Mouse (Mus musculus): ENCODE measurements at regions not wholly inside any gene's neighbourhood (a gene's known extent, or its start where the extent isn't known, plus 50 kb on each side); places are given as distances from the start of the nearest gene placed in this dataset.
A peak's percentile ranks its signal among the peaks of the same experiment; 100 is the strongest.
"Not testable (repeated sequence)": the region's sequence is repeated elsewhere in the genome, so short reads cannot be mapped to it uniquely, and the experiment has no call there.

DNA sequence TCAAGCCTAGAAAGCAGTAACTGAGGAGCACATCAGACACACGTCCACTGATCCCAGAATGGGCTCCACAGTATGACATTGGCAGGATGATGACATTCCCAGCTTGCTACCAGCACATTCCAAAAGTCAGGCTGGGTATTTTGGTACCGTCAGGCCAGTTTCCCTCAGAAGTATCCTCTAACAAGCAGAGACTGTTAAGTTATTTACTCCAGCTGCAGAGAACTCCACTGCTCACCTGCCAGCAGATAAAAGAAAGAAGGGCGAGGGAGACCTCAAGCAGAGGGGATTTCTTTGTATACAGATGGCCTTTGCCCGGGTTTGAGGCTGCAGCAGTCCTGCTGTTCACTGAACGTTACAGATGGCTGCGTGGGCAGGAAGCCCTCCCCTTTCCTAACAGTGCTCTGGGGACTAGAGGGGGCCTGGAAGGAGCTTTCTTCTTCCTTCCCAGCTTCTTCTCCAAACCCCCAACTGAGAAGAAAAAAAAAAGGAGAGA is 175.2 kb upstream of the Meox2 start:
- DNase-seq (ENCODE audit: low spot score), result no peak

DNA sequence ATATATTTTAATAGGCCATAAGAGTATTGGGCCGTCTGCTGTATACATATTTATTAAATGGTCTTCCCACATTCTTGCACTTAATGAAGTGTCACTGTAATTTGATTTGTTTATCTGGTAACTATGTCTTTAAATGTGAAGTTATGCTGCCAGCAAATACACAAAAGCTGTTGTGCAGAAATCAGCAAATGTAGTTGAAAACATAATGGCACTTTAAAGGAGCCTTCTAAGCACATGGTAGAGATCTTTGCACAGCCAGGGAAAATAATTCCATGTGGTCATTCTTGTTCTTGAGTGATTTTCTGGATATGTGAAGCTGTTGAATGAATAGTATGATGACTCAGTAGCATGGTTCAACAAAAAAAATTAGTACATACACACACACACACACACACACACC is 164.4 kb upstream of the Meox2 start:
- no peak for DNase-seq (ENCODE audit: low spot score)

GRCm38 (mm10) chr12:36945964-36946363 is 162.4 kb upstream of the Meox2 start:
- peak; percentile 35 for DNase-seq (ENCODE audit: low spot score)

GRCm38 (mm10) chr12:36947902-36948301 is 160.4 kb upstream of the Meox2 start:
- DNase-seq (ENCODE audit: low spot score), result no peak

- no peak for DNase-seq (ENCODE audit: low spot score)
These were observed 159.1 kb upstream of the Meox2 start for GRCm38 (mm10) chr12:36949096-36949738.

GRCm38 (mm10) chr12:36974432-36975094 is 133.8 kb upstream of the Meox2 start:
- no peak for DNase-seq (ENCODE audit: low spot score)

GRCm38 (mm10) chr12:36977141-36977540 is 131.2 kb upstream of the Meox2 start:
- no peak for DNase-seq (ENCODE audit: low spot score)

DNA sequence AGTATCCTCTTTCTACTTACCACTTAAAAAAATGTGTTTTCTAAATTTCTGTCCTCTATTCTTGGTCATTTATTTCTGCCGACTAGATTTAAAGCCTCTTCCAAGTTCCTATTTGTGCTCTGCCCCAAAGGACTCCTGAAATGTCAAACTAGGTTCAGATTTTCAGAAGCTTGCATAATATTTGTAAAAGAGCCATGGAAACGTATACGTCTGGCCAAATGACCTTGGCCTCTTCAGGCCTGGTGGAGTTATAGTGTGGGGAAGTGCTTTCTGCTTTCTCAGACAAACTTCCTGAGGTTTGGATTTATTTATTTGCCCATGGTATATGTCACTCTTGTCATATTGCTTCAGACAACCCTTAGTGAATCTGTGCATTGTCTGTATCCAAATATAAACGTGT is 117.2 kb upstream of the Meox2 start:
- no peak for DNase-seq (ENCODE audit: low spot score)

GRCm38 (mm10) chr12:36991970-36992369 is 116.4 kb upstream of the Meox2 start:
- DNase-seq (ENCODE audit: low spot score), result no peak

- no peak for DNase-seq (ENCODE audit: low spot score)
These were observed 106.9 kb upstream of the Meox2 start for GRCm38 (mm10) chr12:37001401-37001800.

DNA sequence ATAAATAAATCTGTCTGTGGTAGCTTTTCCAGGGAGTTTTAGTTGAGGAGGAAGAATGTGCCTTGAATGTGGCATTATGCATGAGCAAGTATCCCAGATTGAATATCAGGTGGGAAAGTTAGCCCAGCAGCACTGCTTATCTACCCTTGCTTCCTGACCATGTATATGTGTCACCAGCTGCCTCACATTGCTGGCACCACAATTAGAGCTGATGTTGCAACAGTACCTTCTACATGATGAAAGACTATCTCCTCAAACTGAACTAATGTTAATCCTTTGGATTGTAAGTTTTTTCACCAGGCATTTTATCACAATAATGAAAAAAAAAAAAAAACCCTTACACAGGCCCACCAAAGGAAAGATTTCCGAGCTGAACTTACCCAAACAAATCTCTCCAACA is 103.1 kb upstream of the Meox2 start:
- DNase-seq (ENCODE audit: low spot score), result no peak

DNA sequence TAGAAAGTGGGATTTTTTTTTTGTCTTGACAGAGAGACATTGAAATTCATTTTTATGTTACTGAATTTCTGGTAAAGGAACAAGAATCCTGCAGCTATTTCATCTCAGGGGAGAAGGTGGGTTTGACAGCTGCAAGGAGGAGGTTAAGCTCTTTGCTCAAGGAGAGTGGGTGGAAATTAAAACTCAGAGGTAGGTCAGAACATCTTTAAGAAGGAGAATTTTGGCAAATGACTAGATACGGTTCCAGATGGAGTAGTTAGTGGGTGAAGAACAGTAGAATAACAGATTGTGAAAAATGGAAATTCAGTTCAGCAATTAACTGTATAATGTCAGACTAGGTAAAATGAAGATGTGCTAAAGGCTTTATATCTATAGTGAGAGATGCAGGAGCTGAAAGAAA is 98.0 kb upstream of the Meox2 start:
- DNase-seq (ENCODE audit: low spot score), result no peak

DNA sequence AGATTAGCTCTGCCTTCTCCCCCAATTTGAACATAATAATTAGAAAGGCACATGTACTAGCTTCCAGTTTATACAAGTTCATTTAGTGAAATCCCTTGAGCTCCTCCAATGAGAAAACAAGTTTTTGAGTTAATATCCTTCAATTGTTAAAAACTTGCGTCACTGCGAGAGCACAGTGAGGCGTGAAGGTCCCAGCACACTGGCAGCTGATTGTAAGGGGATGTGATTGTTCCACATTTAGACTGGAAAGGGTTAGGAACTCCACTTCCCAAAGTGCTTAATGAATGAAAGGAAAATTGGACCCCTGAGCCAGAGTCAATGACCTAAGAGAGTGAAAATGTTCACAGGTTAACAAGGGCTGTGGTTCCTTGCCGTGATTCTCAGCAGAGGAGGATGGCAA is 93.9 kb upstream of the Meox2 start:
- no peak for DNase-seq (ENCODE audit: low spot score)

DNA sequence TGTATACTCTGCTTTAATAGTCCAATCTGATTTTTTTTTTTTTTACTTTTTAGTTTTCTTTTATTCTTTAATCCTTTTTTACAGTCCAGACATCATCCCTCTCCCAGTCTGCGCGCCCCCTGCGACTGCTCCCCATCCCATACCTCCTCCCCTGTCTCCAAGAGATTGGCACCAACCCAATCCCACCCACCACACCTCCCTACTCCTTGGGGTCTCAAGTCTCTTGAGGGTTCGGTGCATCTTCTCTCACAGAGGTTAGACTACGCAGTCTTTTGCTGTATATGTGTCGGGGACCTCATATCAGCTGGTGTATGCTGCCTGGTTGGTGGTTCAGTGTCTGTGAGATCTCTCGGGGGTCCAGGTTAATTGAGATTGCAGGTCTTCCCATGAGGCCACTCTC is 93.4 kb upstream of the Meox2 start:
- not testable (repeated sequence) for DNase-seq (ENCODE audit: low spot score)

DNA sequence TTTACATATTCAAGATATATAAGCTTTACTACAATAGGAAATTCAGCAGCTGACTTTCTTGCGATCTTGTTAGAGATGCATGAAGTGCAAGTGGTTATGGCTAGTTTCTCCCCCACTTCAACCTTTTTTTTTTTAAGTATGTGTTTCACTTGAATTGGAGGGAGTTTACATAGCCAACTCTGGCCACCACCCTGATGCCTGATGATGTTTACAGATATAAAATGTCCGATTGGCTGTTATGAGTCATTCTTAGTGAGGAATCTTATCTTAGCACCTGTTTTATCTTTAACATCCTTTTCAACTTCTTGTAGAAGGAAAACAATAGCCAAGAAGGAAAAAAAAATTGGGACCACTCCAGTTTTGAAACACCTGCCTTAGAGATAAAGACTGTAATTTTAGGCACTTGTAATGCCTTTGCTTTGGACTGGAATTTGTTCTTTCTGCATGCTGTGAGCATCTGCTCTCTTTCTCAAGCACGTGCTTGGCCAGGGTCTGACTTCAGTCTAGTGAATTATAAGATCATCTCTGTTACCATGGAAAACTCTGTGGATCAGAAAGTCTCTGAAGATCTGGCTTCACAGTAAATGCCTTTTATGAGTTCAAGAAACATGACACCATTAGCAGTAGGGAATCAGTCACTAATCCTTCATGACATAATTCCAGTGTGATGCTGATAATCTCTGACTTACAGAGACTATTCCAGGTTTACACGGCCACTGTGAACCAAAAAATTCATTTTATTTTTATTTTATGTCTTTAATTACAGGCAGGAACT is 92.7 kb upstream of the Meox2 start:
- no peak for DNase-seq (ENCODE audit: low spot score)

GRCm38 (mm10) chr12:37047191-37047590 is 61.1 kb upstream of the Meox2 start:
- DNase-seq (ENCODE audit: low spot score), result no peak

DNA sequence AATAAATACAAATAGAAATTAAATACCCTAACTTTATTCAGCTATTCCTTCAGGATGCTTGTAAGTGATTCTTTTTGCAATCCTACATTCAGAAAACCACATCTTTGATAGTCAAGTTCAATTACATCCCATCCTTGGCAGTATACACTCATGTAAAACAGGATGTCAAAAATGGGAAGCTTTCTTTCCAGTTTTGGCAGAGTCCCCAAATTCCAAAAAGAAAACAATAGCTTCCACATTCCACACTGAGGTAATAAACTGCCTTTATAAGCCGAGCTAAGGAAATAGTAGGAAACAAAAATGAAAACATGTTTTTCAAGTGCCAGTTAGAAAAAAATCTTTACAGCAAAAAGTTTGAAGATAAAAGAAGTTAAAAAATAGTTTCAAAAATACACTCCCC is 57.7 kb upstream of the Meox2 start:
- no peak for DNase-seq (ENCODE audit: low spot score)

- DNase-seq (ENCODE audit: low spot score), result no peak
These were observed 50.9 kb upstream of the Meox2 start for GRCm38 (mm10) chr12:37057411-37057810.
